Mouse (Mus musculus): Measurements from ENCODE around the gene Pdrg1. TPM values are rescaled to one million over a fixed set of nuclear protein-coding genes. Genes with fewer than 3 reads are reported as not detected.
A peak's percentile ranks its signal among the peaks of the same experiment; 100 is the strongest.

The Pdrg1 gene
- polyA plus RNA-seq, 1 experiment from 2014 or later: 206 TPM

DNA sequence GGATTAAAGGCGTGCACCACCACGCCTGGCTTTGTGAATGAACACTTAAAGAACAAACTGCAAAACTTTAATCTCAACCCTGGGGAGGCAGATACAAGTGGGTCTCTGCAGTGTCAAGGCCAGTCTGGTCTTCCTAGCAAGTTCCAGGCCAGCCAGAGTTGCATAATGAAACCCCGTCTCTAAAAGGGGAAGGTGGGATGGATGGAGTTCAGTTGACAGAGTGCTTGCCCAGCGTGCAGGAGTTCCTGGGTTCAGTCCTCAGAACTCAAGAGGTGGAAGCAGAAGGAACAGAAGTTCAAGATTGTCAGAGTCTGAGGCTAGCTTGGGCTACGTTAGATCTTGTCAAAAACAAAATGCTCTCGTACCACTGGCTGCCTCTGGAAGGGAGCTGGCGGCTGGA lies 10.8 kb upstream of the Pdrg1 start:
- no peak overlapping the region for H3K9ac ChIP-seq
- H3K36me3 ChIP-seq: no peaks in the 10 kb centered on the region
- 83% methylated on average over 7 of the region's 7 CpGs for WGBS
- no peak for ATAC-seq (ENCODE audit: low read depth)
- H3K27ac ChIP-seq (replicated peaks): no peak overlapping the region
- peaks cover 10% of the 10 kb centered on the region for H3K4me1 ChIP-seq (replicated peaks)
- H3K27me3 ChIP-seq: peaks cover 11% of the 10 kb centered on the region
- H3K9me3 ChIP-seq: no peaks in the 10 kb centered on the region
- no peak overlapping the region for H3K4me2 ChIP-seq
- no peak overlapping the region for H3K4me3 ChIP-seq

GRCm38 (mm10) chr2:153022855-153023254 lies 7.6 kb upstream of the Pdrg1 start:
- Histone ChIP-seq H3K36me3 (no peaks in the 10 kb centered on the region), H3K27me3 (no peaks in the 10 kb centered on the region; the same call in 1 of the 2 replicates), H3K4me2 (no peak overlapping the region), H3K4me1 (replicated peaks) (no peaks in the 10 kb centered on the region), H3K9me3 (no peaks in the 10 kb centered on the region), H3K4me3 (no peak overlapping the region), H3K9ac (no peak overlapping the region), H3K27ac (replicated peaks) (no peak overlapping the region)
- WGBS: 69% methylated on average over 4 of the region's 4 CpGs
- no peak for ATAC-seq (ENCODE audit: low read depth)

GRCm38 (mm10) chr2:153021163-153021562 lies 5.9 kb upstream of the Pdrg1 start:
- no peak overlapping the region for H3K4me2 ChIP-seq
- H3K4me1 ChIP-seq (replicated peaks): peaks cover under 1% of the 10 kb centered on the region; the same call in 1 of the 2 replicates
- no peaks in the 10 kb centered on the region for H3K36me3 ChIP-seq
- H3K4me3 ChIP-seq: no peak overlapping the region
- peaks cover 10% of the 10 kb centered on the region for H3K27me3 ChIP-seq
- H3K27ac ChIP-seq (replicated peaks): no peak overlapping the region
- WGBS: 73% methylated on average over 3 of the region's 3 CpGs
- no peaks in the 10 kb centered on the region for H3K9me3 ChIP-seq
- H3K9ac ChIP-seq: no peak overlapping the region
- ATAC-seq (ENCODE audit: low read depth): no peak

GRCm38 (mm10) chr2:153019355-153019754 lies 4.1 kb upstream of the Pdrg1 start:
- H3K36me3 ChIP-seq: no peaks in the 10 kb centered on the region
- H3K9me3 ChIP-seq: no peaks in the 10 kb centered on the region
- H3K27ac ChIP-seq (replicated peaks): no peak overlapping the region
- peaks cover 12% of the 10 kb centered on the region for H3K4me1 ChIP-seq (replicated peaks)
- WGBS: 73% methylated on average over 3 of the region's 3 CpGs
- no peak overlapping the region for H3K4me2 ChIP-seq
- H3K9ac ChIP-seq: no peak overlapping the region
- H3K27me3 ChIP-seq: peaks cover 10% of the 10 kb centered on the region
- ATAC-seq (ENCODE audit: low read depth): no peak
- H3K4me3 ChIP-seq: no peak overlapping the region

DNA sequence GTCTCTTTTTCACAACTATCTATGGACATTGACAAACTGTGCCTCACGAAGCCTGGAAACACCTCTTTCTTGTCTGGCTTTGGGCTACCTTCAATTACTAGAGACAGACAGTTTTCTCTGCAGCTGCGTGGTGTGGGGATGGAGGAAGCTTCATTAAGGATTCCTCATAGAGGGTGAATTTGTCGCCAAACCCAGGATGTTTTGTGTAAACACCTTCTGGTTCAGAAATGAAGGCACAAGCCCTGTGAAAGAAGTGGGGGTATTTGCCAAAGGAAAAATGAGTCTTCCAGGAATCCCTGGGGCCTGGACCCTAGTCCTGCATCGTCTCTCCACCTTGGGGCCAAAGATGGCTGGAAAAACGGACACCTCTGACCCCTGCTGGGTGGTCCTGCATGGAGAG lies 1.6 kb upstream of the Pdrg1 start:
- H3K27me3 ChIP-seq: peaks cover 10% of the 10 kb centered on the region; the same call in 1 of the 2 replicates
- no peaks in the 10 kb centered on the region for H3K9me3 ChIP-seq
- 44% methylated on average over 5 of the region's 5 CpGs for WGBS
- H3K27ac ChIP-seq (replicated peaks): no peak overlapping the region
- no peak overlapping the region for H3K4me3 ChIP-seq
- H3K4me1 ChIP-seq (replicated peaks): peaks cover 23% of the 10 kb centered on the region
- H3K9ac ChIP-seq: no peak overlapping the region
- H3K4me2 ChIP-seq: no peak overlapping the region
- peaks cover 18% of the 10 kb centered on the region for H3K36me3 ChIP-seq
- ATAC-seq (ENCODE audit: low read depth): no peak

DNA sequence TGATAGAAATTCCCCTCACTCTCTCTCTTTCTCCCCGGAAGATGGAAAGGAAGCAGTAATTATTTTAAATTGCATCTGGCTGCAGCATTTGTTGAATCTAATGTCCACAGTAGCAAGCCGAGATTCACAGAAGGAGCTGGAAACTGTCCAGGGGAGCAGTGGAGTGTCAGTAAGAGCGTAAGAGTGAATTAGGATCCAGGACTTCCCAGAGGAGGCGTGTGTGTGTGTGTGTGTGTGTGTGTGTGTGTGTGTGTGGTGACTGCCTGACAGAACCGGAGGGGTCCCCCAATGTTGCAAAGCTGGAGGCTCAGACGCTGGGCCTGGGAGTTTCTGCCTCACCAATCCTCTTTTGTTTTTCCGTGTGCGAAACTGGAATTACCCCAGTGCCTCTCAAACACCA lies 577 bp upstream of the Pdrg1 start:
- no peaks in the 10 kb centered on the region for H3K9me3 ChIP-seq
- H3K27me3 ChIP-seq: peaks cover 10% of the 10 kb centered on the region; the same call in 1 of the 2 replicates
- WGBS: 40% methylated on average over 8 of the region's 8 CpGs
- peak; percentile 57 for ATAC-seq (ENCODE audit: low read depth)
- peak overlapping the region; percentile 69 for H3K27ac ChIP-seq (replicated peaks)
- H3K9ac ChIP-seq: peak overlapping the region; percentile 51
- peak overlapping the region; percentile 89 for H3K4me2 ChIP-seq
- H3K4me3 ChIP-seq: peak overlapping the region; percentile 90
- peaks cover 28% of the 10 kb centered on the region for H3K36me3 ChIP-seq
- H3K4me1 ChIP-seq (replicated peaks): peaks cover 23% of the 10 kb centered on the region

GRCm38 (mm10) chr2:153013724-153014515 lies 1.3 kb downstream of the Pdrg1 start:
- Histone ChIP-seq H3K27me3 (peaks cover 10% of the 10 kb centered on the region; the same call in 1 of the 2 replicates), H3K9ac (peak overlapping the region; percentile 94)
- 91% methylated on average over 11 of the region's 11 CpGs for WGBS

GRCm38 (mm10) chr2:153009192-153009973 lies 5.8 kb downstream of the Pdrg1 start:
- peaks cover 11% of the 10 kb centered on the region for H3K4me1 ChIP-seq (replicated peaks)
- no peak overlapping the region for H3K4me3 ChIP-seq
- whole genome bisulfite sequencing: 87% methylated on average over 12 of the region's 12 CpGs
- no peaks in the 10 kb centered on the region for H3K9me3 ChIP-seq
- no peaks in the 10 kb centered on the region for H3K27me3 ChIP-seq
- H3K9ac ChIP-seq: no peak overlapping the region
- ATAC-seq (ENCODE audit: low read depth): no peak
- H3K27ac ChIP-seq (replicated peaks): no peak overlapping the region
- H3K4me2 ChIP-seq: no peak overlapping the region
- peaks cover 78% of the 10 kb centered on the region for H3K36me3 ChIP-seq

More at GRCm38 (mm10) chr2:153013724-153014515, 1.3 kb downstream of the Pdrg1 start:
- no peak for ATAC-seq (ENCODE audit: low read depth)
- Histone ChIP-seq H3K4me1 (replicated peaks) (peaks cover 23% of the 10 kb centered on the region), H3K36me3 (peaks cover 47% of the 10 kb centered on the region), H3K27ac (replicated peaks) (no peak overlapping the region), H3K9me3 (no peaks in the 10 kb centered on the region), H3K4me3 (peak overlapping the region; percentile 90), H3K4me2 (peak overlapping the region; percentile 89)

DNA sequence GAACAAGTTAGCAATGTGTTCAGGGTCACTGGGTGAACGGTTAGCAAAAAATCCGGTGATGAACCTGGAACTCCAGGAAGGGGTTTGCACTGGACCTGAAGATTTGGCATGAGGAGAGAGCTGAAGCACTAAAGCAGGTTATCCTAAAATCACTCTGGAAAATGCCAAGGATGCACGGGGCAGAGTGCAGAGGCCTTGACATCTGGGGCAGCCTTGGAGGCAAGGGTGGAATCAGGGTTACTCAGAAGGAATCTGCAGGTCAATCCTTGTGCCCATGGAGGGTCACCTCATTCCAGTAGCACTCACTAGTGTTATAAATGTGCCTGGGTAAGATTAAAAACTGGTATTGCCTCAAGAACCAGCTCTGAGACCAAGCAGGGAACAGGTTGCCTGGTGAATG lies 9.2 kb downstream of the Pdrg1 start:
- H3K36me3 ChIP-seq: peaks cover 52% of the 10 kb centered on the region
- 0 out of 2 replicates have a peak, but pooled peaks cover 4% of the 10 kb centered on the region for H3K4me1 ChIP-seq (replicated peaks)
- WGBS: 96% methylated on average over 3 of the region's 3 CpGs
- no peak overlapping the region for H3K27ac ChIP-seq (replicated peaks)
- H3K4me3 ChIP-seq: no peak overlapping the region
- H3K27me3 ChIP-seq: no peaks in the 10 kb centered on the region
- no peak for ATAC-seq (ENCODE audit: low read depth)
- H3K4me2 ChIP-seq: no peak overlapping the region
- H3K9ac ChIP-seq: no peak overlapping the region
- no peaks in the 10 kb centered on the region for H3K9me3 ChIP-seq

GRCm38 (mm10) chr2:153003681-153004338 lies 11.4 kb downstream of the Pdrg1 start:
- ATAC-seq (ENCODE audit: low read depth): no peak

DNA sequence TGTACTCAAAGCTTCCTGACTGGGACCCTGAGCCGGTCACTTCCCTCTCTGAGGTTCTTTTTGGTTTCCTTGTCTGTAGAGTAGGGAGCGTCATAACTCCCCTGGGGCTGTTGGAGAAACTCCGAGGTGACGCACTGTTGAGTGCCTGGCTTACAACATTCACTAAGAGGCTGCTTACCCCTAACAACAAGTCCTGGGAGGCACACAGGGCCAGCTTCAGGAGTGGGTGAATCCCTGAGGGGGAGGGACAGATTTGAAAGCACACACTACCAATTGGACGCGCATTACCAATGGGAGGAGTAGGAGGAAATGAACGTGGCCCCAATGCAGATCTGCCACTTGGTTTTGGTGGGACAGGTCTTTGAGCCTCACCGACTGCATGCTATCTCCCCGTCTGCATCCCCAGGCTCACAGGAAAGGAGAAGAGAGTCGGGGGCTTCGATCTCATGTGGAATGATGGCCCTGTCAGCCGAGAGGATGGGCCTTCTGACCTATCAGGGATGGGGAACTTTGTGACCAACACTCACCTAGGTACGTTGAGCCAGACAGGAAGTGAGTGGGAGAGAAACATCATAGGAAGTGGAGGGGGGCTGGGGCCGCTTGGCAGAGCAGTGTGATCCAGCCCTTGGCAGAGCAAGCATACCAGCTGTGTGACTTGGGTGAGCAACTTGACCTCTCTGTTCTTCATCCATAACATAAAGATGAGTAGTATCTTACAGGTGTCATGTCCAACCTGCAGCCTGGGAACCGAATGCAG lies 12.6 kb downstream of the Pdrg1 start:
- no peak overlapping the region for H3K9ac ChIP-seq
- H3K4me2 ChIP-seq: no peak overlapping the region
- no peak overlapping the region for H3K27ac ChIP-seq (replicated peaks)
- ATAC-seq (ENCODE audit: low read depth): no peak
- H3K27me3 ChIP-seq: no peaks in the 10 kb centered on the region
- 0 out of 2 replicates have a peak, but pooled peaks cover 4% of the 10 kb centered on the region for H3K4me1 ChIP-seq (replicated peaks)
- 83% methylated on average over 15 of the region's 15 CpGs for WGBS
- peaks cover 19% of the 10 kb centered on the region for H3K36me3 ChIP-seq
- no peaks in the 10 kb centered on the region for H3K9me3 ChIP-seq
- H3K4me3 ChIP-seq: no peak overlapping the region

More at GRCm38 (mm10) chr2:153003681-153004338, 11.4 kb downstream of the Pdrg1 start:
- Histone ChIP-seq H3K9ac (no peak overlapping the region), H3K36me3 (peaks cover 31% of the 10 kb centered on the region), H3K9me3 (no peaks in the 10 kb centered on the region), H3K4me1 (replicated peaks) (0 out of 2 replicates have a peak, but pooled peaks cover 4% of the 10 kb centered on the region), H3K27ac (replicated peaks) (no peak overlapping the region), H3K27me3 (no peaks in the 10 kb centered on the region), H3K4me3 (no peak overlapping the region), H3K4me2 (no peak overlapping the region)
- 48% methylated on average over 13 of the region's 13 CpGs for WGBS
